Mouse (Mus musculus) kidney, adult 2 months (tissue): ENCODE data around the gene Tecpr1. TPM values are rescaled to one million over a fixed set of nuclear protein-coding genes. Genes with fewer than 3 reads are reported as not detected.

ENCODE experiments used
- DNase-seq: peaks from one replicate; pipeline ENCODE4 v3.0.0; 2021
- H3K27ac ChIP-seq: fragments of 200-500 bp; 2 replicates; pipeline ENCODE4 v1.5.1; 2012; ENCODE audit warnings: low read depth, low read length, control low read depth, inconsistent platforms; ENCODE audit not compliant: insufficient read depth
- H3K27me3 ChIP-seq: fragments of 200-500 bp; replicated peaks from 2 replicates; pipeline ENCODE4 v1.6.1; 2012; ENCODE audit warnings: mild to moderate bottlenecking, moderate library complexity, low read length, inconsistent platforms; ENCODE audit not compliant: control insufficient read depth, insufficient read depth
- H3K36me3 ChIP-seq: fragments of 200-500 bp; 2 replicates; pipeline ENCODE4 v1.6.1; 2012; ENCODE audit warnings: mild to moderate bottlenecking, moderate library complexity, low read length, inconsistent platforms; ENCODE audit not compliant: control insufficient read depth, insufficient read depth
- H3K4me1 ChIP-seq: fragments of 200-500 bp; 2 replicates; pipeline ENCODE4 v1.6.1; 2011; ENCODE audit warnings: low read length; ENCODE audit not compliant: control insufficient read depth, insufficient read depth
- H3K4me3 ChIP-seq: fragments of 200-500 bp; 2 replicates; pipeline ENCODE4 v1.5.1; 2011; ENCODE audit warnings: mild to moderate bottlenecking, low read depth, low read length, control low read depth; ENCODE audit not compliant: insufficient read depth
- CTCF ChIP-seq: fragments of 200-500 bp; conservative IDR thresholded peaks from 2 replicates; pipeline ENCODE4 v1.5.1; 2011; ENCODE audit warnings: low read depth, mild to moderate bottlenecking, control low read depth, low read length, moderate library complexity, mixed read lengths; ENCODE audit not compliant: insufficient read depth, insufficient read length
- POLR2A ChIP-seq: fragments of 200-500 bp; IDR thresholded peaks from one replicate; pipeline ENCODE4 v1.6.1; 2011; ENCODE audit warnings: low read depth, low read length, control low read depth
- WGBS: fragments of 180-500 bp; shearing (Covaris S2); methylation state at CpG from one replicate; pipeline ENCODE4 v1.1.7; 2018; 5-methylcytosine and 5-hydroxymethylcytosine counted together
- polyA plus RNA-seq: library from polyadenylated mRNA; depleted of rRNA; stranded (reverse); fragments of >200 nt; gene quantifications from 2 replicates; pipeline ENCODE4 v1.2.3, GENCODE M21; 2012

The Tecpr1 gene
- polyA plus RNA-seq, 1 experiment = 35.6 TPM

DNA sequence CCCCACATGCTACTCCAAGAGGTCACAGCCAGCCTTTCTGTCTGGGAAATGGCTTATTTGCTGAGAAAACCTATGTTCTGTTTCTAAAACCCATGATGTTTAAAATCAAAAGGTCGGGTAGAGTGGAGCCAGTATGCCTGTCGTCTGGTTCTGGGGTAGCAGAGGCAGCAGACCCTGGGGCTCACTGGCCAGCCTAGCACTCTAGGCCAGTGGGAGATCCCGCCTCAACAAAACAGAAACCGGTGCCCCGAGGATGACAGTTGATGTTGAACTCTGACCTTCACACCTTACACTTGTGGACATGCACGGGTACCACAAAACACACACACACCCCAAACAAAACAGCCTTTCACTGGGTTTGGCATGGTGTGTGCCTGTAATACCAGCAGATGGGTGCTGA is 35.0 kb downstream of the Tecpr1 start:
- Histone ChIP-seq H3K36me3 (no peaks in the 10 kb centered on the region; the same call in 1 of the 2 replicates), H3K4me1 (no peaks in the 10 kb centered on the region), H3K27ac (no peak overlapping the region), H3K4me3 (no peak overlapping the region), H3K27me3 (no peaks in the 10 kb centered on the region)
- TF ChIP-seq CTCF (no peak), POLR2A (no peak)
- WGBS = 77% methylated on average over 6 of the region's 6 CpGs
- no peak for DNase-seq

DNA sequence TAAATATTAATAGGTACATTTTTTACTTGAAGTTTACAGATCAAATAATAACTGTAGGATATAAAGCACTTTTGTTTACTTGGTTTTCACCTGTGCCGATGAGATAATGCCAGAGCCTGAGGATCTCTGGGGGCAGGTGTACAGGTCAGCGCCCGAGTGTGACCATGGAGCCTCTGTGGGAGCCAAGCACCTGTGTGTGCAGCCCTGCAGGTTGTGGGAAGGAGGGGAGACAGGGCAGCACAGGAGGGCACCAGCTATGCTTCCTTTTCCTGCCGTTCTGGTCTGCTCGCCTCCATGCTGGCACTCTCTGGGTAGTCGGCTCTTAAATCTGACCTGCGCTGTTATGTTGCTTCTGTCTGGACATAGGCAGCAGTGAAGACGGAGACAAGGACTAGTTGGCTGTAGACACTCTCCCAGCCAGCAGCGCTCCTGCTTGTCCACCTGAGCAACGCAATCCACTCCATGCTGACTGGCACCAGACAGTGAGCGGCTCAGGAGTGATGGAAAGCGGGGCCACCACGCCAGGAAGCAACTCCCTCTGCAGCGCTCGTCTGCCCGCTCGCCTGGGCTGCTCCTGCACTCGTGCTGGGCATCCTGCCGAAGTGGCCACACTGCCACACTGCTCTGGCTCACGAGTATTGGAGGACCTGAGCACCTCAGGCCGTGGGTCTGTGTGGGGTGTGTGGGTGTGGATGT is 38.9 kb downstream of the Tecpr1 start:
- H3K27me3 ChIP-seq = no peaks in the 10 kb centered on the region
- H3K27ac ChIP-seq = no peak overlapping the region
- no peak overlapping the region for H3K4me3 ChIP-seq
- 76% methylated on average over 21 of the region's 21 CpGs for WGBS
- no peaks in the 10 kb centered on the region for H3K4me1 ChIP-seq
- no peak for DNase-seq
- TF ChIP-seq POLR2A = no peak
- no peak for TF ChIP-seq CTCF
- H3K36me3 ChIP-seq = no peaks in the 10 kb centered on the region; the same call in 1 of the 2 replicates

DNA sequence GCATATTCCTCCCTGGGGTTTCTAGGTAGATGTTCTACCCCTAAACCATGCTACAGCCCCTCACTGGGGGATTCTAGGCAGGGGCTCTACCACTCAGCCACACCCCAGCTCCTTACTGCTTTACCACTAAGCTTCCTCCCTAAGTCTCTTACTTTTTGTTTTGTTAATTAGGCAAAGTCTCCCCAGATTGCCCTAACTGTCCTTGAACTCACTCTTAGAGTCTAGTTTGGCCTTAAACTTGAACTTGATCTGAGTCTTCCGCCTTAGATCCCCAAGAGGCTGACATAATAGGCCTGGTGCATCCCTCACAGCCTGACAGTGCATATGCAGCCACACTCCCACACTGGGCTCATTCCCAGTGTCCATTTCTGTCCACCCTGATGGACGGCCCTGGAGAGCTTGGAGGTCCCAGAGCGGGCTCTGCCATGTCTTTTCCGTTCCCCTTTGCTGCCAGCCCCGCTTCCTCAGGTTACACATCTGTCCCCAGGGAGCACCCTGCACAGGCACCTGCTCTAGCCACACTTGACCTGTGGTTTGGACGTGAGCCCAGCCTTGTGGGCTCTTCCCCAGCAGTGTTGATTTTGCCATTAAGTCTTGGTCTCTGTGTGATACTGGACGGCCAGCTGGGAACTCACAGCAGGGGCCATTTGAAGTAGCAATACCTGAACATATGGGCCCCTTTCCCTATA is 39.6 kb downstream of the Tecpr1 start:
- WGBS = 56% methylated on average over 7 of the region's 7 CpGs
- no peaks in the 10 kb centered on the region; the same call in 1 of the 2 replicates for H3K36me3 ChIP-seq
- TF ChIP-seq POLR2A (no peak), CTCF (no peak)
- DNase-seq = no peak
- no peaks in the 10 kb centered on the region for H3K27me3 ChIP-seq
- no peak overlapping the region for H3K4me3 ChIP-seq
- no peak overlapping the region for H3K27ac ChIP-seq
- H3K4me1 ChIP-seq = no peaks in the 10 kb centered on the region

DNA sequence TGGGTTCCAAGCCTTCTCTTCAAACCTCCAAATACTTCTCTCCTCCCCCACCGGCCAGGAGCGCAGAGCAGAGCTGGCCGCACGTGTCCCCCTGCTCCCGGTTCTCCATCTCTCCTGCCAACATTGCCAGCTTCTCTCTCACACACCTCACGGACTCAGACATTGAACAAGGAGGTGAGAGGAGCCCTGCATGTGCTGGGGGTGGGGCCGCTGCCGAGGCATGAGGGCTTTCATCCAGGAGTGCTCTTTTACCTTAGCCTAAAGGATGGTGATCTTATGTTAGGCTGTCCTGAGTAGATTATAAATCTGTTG is 40.2 kb downstream of the Tecpr1 start:
- H3K27me3 ChIP-seq = no peaks in the 10 kb centered on the region
- no peaks in the 10 kb centered on the region; the same call in 1 of the 2 replicates for H3K36me3 ChIP-seq
- TF ChIP-seq POLR2A = no peak
- TF ChIP-seq CTCF = no peak
- 82% methylated on average over 8 of the region's 8 CpGs for WGBS
- no peak overlapping the region for H3K4me3 ChIP-seq
- H3K27ac ChIP-seq = no peak overlapping the region
- DNase-seq = no peak
- H3K4me1 ChIP-seq = no peaks in the 10 kb centered on the region

DNA sequence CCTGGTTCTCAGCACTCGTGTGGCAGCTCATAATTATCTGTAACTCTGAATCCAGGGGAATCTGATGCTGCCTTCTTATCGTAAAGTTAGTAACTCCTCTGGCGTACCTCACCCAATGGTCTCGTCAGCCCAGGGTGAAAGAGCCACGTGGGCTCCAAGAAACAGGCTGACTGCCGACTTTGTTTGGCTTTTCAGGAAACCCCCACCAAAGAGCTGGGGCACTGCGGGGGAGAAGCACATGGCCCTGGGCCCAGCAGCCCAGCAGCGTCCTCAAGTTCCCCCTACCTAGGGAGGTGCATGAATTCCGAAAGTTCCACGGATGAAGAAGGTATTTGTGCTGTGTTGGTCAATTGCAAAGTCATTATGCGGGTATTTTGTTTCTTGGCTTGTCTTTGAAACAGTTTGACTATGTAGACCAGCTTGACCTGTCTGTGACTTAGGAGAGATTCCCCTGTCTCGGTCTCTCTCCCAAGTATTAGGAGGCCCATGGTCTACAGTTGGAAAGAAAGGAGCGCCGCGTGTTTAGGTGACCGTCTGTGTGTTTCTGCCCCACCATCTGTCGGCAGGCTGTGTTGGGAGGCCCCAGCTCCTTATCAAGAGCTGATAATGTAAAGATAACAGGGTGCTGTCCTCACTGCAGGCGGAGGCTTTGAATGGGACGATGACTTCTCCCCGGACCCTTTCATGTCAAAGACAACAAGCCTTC is 40.7 kb downstream of the Tecpr1 start:
- no peak for TF ChIP-seq CTCF
- no peak for TF ChIP-seq POLR2A
- no peak overlapping the region for H3K4me3 ChIP-seq
- DNase-seq = no peak
- WGBS = 75% methylated on average over 20 of the region's 20 CpGs
- no peaks in the 10 kb centered on the region for H3K27me3 ChIP-seq
- H3K27ac ChIP-seq = no peak overlapping the region
- no peaks in the 10 kb centered on the region for H3K4me1 ChIP-seq
- no peaks in the 10 kb centered on the region; the same call in 1 of the 2 replicates for H3K36me3 ChIP-seq

DNA sequence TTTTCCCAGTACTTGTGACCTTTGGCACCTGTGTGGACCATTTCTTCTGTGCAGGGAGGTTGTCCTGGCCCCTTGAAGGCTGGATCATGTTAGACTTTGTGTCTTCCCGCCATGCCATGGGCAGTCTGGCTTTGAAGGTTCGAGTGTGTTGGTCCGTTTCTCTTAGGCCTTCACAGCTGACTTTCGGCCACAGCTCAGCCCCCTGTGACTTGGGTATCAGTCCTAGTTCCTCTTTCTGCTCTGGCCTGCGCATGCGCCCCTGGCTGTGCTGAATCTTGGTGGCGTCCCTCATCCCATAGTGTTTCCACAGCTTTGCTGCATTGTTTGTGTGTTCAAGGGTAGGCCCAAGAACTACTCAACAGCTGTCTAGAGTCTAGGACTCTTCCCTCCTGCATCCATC is 42.2 kb downstream of the Tecpr1 start:
- Histone ChIP-seq H3K4me1 (no peaks in the 10 kb centered on the region), H3K36me3 (no peaks in the 10 kb centered on the region; the same call in 1 of the 2 replicates), H3K4me3 (no peak overlapping the region), H3K27ac (no peak overlapping the region), H3K27me3 (no peaks in the 10 kb centered on the region)
- WGBS = 85% methylated on average over 7 of the region's 7 CpGs
- TF ChIP-seq CTCF (no peak), POLR2A (no peak)
- DNase-seq = no peak

DNA sequence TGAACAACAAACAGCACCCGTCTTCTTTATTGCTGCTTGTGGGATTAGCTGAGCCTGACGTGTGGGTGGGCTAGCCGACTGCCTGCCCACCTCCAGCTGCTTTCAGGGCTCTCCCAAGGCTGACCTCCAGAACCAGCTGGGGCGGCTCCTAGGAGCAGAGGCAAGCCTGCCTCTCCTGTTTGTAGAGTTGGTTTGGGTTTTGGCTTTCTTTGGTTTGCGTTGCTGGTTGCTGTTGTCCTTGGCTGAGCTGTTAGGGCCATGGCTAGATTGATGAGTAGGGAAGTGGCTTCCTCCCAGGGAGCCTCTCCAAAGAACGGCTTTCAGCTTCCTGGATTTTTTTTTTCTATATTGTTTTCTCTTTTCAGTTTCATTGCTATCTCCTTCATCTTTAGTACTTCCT is 45.2 kb downstream of the Tecpr1 start:
- no peaks in the 10 kb centered on the region for H3K4me1 ChIP-seq
- no peak overlapping the region for H3K27ac ChIP-seq
- no peaks in the 10 kb centered on the region for H3K27me3 ChIP-seq
- peaks cover 2% of the 10 kb centered on the region; the same call in 1 of the 2 replicates for H3K36me3 ChIP-seq
- WGBS = 47% methylated on average over 6 of the region's 6 CpGs
- no peak overlapping the region for H3K4me3 ChIP-seq
- DNase-seq = no peak
- TF ChIP-seq CTCF (no peak), POLR2A (no peak)
